Mouse (Mus musculus) neural tube, embryonic 15.5 days (tissue): Measurements from ENCODE around the gene Mad2l2. TPM values are rescaled to one million over a fixed set of nuclear protein-coding genes. Genes with fewer than 3 reads are reported as not detected.

Experiments
- ATAC-seq: fragments of 200-750 bp; cut with Nextera tagmentation; 2 replicates; pipeline ENCODE4 v1.8.0; 2017; ENCODE audit warnings: mild to moderate bottlenecking, moderate TSS enrichment, moderate library complexity; ENCODE audit not compliant: low FRiP score
- H3K27ac ChIP-seq: fragments of 300-500 bp; sonication (generic); replicated peaks from 2 replicates; pipeline ENCODE4 v1.5.1; 2015; ENCODE audit warnings: mild to moderate bottlenecking, inconsistent platforms
- H3K27me3 ChIP-seq: fragments of 300-500 bp; sonication (generic); replicated peaks from 2 replicates; pipeline ENCODE4 v1.6.1; 2015; ENCODE audit warnings: inconsistent platforms
- H3K36me3 ChIP-seq: fragments of 300-500 bp; sonication (generic); 2 replicates; pipeline ENCODE4 v1.6.1; 2015; ENCODE audit warnings: inconsistent platforms
- H3K4me1 ChIP-seq: fragments of 300-500 bp; sonication (generic); 2 replicates; pipeline ENCODE4 v1.6.1; 2015; ENCODE audit warnings: inconsistent platforms
- H3K4me2 ChIP-seq: fragments of 300-500 bp; sonication (generic); 2 replicates; pipeline ENCODE4 v1.6.1; 2015; ENCODE audit warnings: inconsistent platforms, mild to moderate bottlenecking, moderate library complexity
- H3K4me3 ChIP-seq: fragments of 300-500 bp; sonication (generic); replicated peaks from 2 replicates; pipeline ENCODE4 v1.5.1; 2015; ENCODE audit warnings: mild to moderate bottlenecking, inconsistent platforms
- H3K9ac ChIP-seq: fragments of 300-500 bp; sonication (generic); replicated peaks from 2 replicates; pipeline ENCODE4 v1.6.1; 2015; ENCODE audit warnings: mild to moderate bottlenecking, inconsistent platforms
- H3K9me3 ChIP-seq: fragments of 300-500 bp; sonication (generic); replicated peaks from 2 replicates; pipeline ENCODE4 v1.6.1; 2016; ENCODE audit warnings: inconsistent platforms
- WGBS: fragments of 180-500 bp; shearing (Covaris S2); methylation state at CpG from one replicate; pipeline ENCODE4 v1.1.7; 2015; ENCODE audit warnings: mixed read lengths; 5-methylcytosine and 5-hydroxymethylcytosine counted together
- polyA plus RNA-seq: library from polyadenylated mRNA; unstranded; fragments of >200 nt; fragmentation: Nextera tagmentation; extraction: Ambion mirVana; gene quantifications from 2 replicates; pipeline ENCODE4 v1.2.1, GENCODE M21; 2015

Gene Mad2l2
- polyA plus RNA-seq, 1 experiment from 2014 or later, result 99.9 TPM

- H3K36me3 ChIP-seq, result peaks cover 40% of the 10 kb centered on the region
- peak overlapping the region; percentile 60 for H3K4me3 ChIP-seq
- H3K9ac ChIP-seq, result peak overlapping the region; percentile 72
- no peaks in the 10 kb centered on the region for H3K9me3 ChIP-seq
- no peak for ATAC-seq
- H3K27ac ChIP-seq, result peak overlapping the region; percentile 96
- H3K27me3 ChIP-seq, result no peaks in the 10 kb centered on the region
- H3K4me1 ChIP-seq, result peaks cover 19% of the 10 kb centered on the region
- peak overlapping the region; percentile 97 for H3K4me2 ChIP-seq
- WGBS, result 39% methylated on average over 3 of the region's 3 CpGs
Observed at GRCm38 (mm10) chr4:148150953-148151266, 20.7 kb downstream of the Mad2l2 start.

- Histone ChIP-seq H3K4me1 (peaks cover 24% of the 10 kb centered on the region), H3K4me2 (peak within 1 kb of the TSS; percentile 97), H3K9me3 (no peaks in the 10 kb centered on the region), H3K27me3 (no peaks in the 10 kb centered on the region), H3K4me3 (peak within 1 kb of the TSS; percentile 60), H3K27ac (peak within 1 kb of the TSS; percentile 96), H3K36me3 (peaks cover 40% of the 10 kb centered on the region), H3K9ac (peak within 1 kb of the TSS; percentile 72)
- 1% methylated on average over 66 of the region's 67 CpGs for WGBS
- ATAC-seq, result peak; percentile 90
Observed at GRCm38 (mm10) chr4:148151267-148152168, 21.3 kb downstream of the Mad2l2 start, which contains the start of gene Fbxo6. TSS of gene Fbxo6 (minus strand) at chr4:148152140.

GRCm38 (mm10) chr4:148152547-148152946 is 22.4 kb downstream of the Mad2l2 start:
- H3K4me3 ChIP-seq, result no peak overlapping the region
- peak overlapping the region; percentile 96 for H3K27ac ChIP-seq
- WGBS, result 89% methylated on average over 5 of the region's 5 CpGs
- peaks cover 38% of the 10 kb centered on the region for H3K36me3 ChIP-seq
- no peak overlapping the region for H3K9ac ChIP-seq
- H3K27me3 ChIP-seq, result no peaks in the 10 kb centered on the region
- H3K9me3 ChIP-seq, result no peaks in the 10 kb centered on the region
- ATAC-seq, result no peak
- no peak overlapping the region for H3K4me2 ChIP-seq
- peaks cover 35% of the 10 kb centered on the region for H3K4me1 ChIP-seq

- Histone ChIP-seq H3K4me3 (no peak overlapping the region), H3K27me3 (no peaks in the 10 kb centered on the region), H3K9ac (no peak overlapping the region), H3K9me3 (no peaks in the 10 kb centered on the region), H3K4me2 (no peak overlapping the region), H3K27ac (no peak overlapping the region), H3K4me1 (peaks cover 48% of the 10 kb centered on the region), H3K36me3 (peaks cover 40% of the 10 kb centered on the region)
- no peak for ATAC-seq
- 92% methylated on average over 4 of the region's 4 CpGs for WGBS
Observed at GRCm38 (mm10) chr4:148154006-148154405, 23.8 kb downstream of the Mad2l2 start.

GRCm38 (mm10) chr4:148154982-148155381 is 24.8 kb downstream of the Mad2l2 start:
- 49% methylated on average over 3 of the region's 3 CpGs for WGBS
- Histone ChIP-seq H3K27me3 (no peaks in the 10 kb centered on the region), H3K4me2 (no peak overlapping the region), H3K36me3 (peaks cover 40% of the 10 kb centered on the region), H3K9ac (no peak overlapping the region), H3K4me1 (peaks cover 48% of the 10 kb centered on the region), H3K9me3 (no peaks in the 10 kb centered on the region), H3K4me3 (no peak overlapping the region), H3K27ac (no peak overlapping the region)
- no peak for ATAC-seq

- ATAC-seq, result peak; percentile 3; the same call in 1 of the 2 replicates
- peaks cover 44% of the 10 kb centered on the region for H3K4me1 ChIP-seq
- peak overlapping the region; percentile 73 for H3K4me3 ChIP-seq
- peak overlapping the region; percentile 83 for H3K9ac ChIP-seq
- no peaks in the 10 kb centered on the region for H3K9me3 ChIP-seq
- 20% methylated on average over 27 of the region's 27 CpGs for WGBS
- H3K4me2 ChIP-seq, result peak overlapping the region; percentile 94
- peaks cover 25% of the 10 kb centered on the region for H3K27me3 ChIP-seq
- H3K27ac ChIP-seq, result peak overlapping the region; percentile 91
- H3K36me3 ChIP-seq, result peaks cover 32% of the 10 kb centered on the region
Observed at GRCm38 (mm10) chr4:148158436-148159348, 28.5 kb downstream of the Mad2l2 start.

GRCm38 (mm10) chr4:148159544-148160435 is 29.6 kb downstream of the Mad2l2 start:
- Histone ChIP-seq H3K9me3 (no peaks in the 10 kb centered on the region), H3K27ac (peak overlapping the region; percentile 91), H3K4me2 (peak overlapping the region; percentile 94), H3K36me3 (peaks cover 21% of the 10 kb centered on the region), H3K9ac (peak overlapping the region; percentile 83), H3K27me3 (peaks cover 35% of the 10 kb centered on the region), H3K4me1 (peaks cover 54% of the 10 kb centered on the region), H3K4me3 (peak overlapping the region; percentile 73)
- ATAC-seq, result peak; percentile 91
- under 1% methylated on average over 53 of the region's 55 CpGs for WGBS

- Histone ChIP-seq H3K9me3 (no peaks in the 10 kb centered on the region), H3K4me3 (peak within 1 kb of the TSS; percentile 73), H3K36me3 (peaks cover 16% of the 10 kb centered on the region), H3K4me1 (peaks cover 61% of the 10 kb centered on the region), H3K27me3 (peaks cover 45% of the 10 kb centered on the region), H3K27ac (peak within 1 kb of the TSS; percentile 91), H3K9ac (peak within 1 kb of the TSS; percentile 83), H3K4me2 (peak within 1 kb of the TSS; percentile 94)
- ATAC-seq, result peak; percentile 75
- WGBS, result 1% methylated on average over 43 of the region's 43 CpGs
Observed at GRCm38 (mm10) chr4:148160436-148161390, 30.5 kb downstream of the Mad2l2 start, which contains the start of the genes Fbxo44 and Fbxo2. TSS of gene Fbxo44 (minus strand) at chr4:148160482. TSS of gene Fbxo2 (plus strand) at chr4:148160621.

- WGBS, result under 1% methylated on average over 28 of the region's 29 CpGs
- H3K27ac ChIP-seq, result no peak overlapping the region
- H3K4me3 ChIP-seq, result peak overlapping the region; percentile 28
- no peak overlapping the region; the same call in 1 of the 2 replicates for H3K9ac ChIP-seq
- ATAC-seq, result no peak
- peaks cover 53% of the 10 kb centered on the region for H3K27me3 ChIP-seq
- no peaks in the 10 kb centered on the region for H3K36me3 ChIP-seq
- no peaks in the 10 kb centered on the region for H3K9me3 ChIP-seq
- H3K4me1 ChIP-seq, result peaks cover 51% of the 10 kb centered on the region
- peak overlapping the region; percentile 56 for H3K4me2 ChIP-seq
Observed at GRCm38 (mm10) chr4:148164002-148164439, 33.8 kb downstream of the Mad2l2 start.

- no peaks in the 10 kb centered on the region for H3K36me3 ChIP-seq
- peaks cover 51% of the 10 kb centered on the region for H3K4me1 ChIP-seq
- no peak for ATAC-seq
- H3K9ac ChIP-seq, result no peak overlapping the region; the same call in 1 of the 2 replicates
- peak overlapping the region; percentile 56 for H3K4me2 ChIP-seq
- no peak overlapping the region for H3K27ac ChIP-seq
- H3K9me3 ChIP-seq, result no peaks in the 10 kb centered on the region
- H3K4me3 ChIP-seq, result peak overlapping the region; percentile 28
- peaks cover 55% of the 10 kb centered on the region for H3K27me3 ChIP-seq
- whole genome bisulfite sequencing, result 0% methylated on average over 16 of the region's 16 CpGs
Observed at GRCm38 (mm10) chr4:148164461-148164860, 34.3 kb downstream of the Mad2l2 start.
